Mouse (Mus musculus) bone marrow macrophage, adult 2 months (primary cell): Measurements from ENCODE around the gene Zfp988.
"Not testable (repeated sequence)": the region's sequence is repeated elsewhere in the genome, so short reads cannot be mapped to it uniquely, and the experiment has no call there.

Experiments used
- CTCF ChIP-seq: IDR thresholded peaks from 2 replicates; pipeline ENCODE4 v1.5.1; 2012; ENCODE audit warnings: low read depth, mild to moderate bottlenecking, low read length, moderate library complexity
- POLR2A ChIP-seq: IDR thresholded peaks from 2 replicates; pipeline ENCODE4 v1.6.1; 2012; ENCODE audit warnings: mild to moderate bottlenecking, low read depth, low read length, borderline replicate concordance

DNA sequence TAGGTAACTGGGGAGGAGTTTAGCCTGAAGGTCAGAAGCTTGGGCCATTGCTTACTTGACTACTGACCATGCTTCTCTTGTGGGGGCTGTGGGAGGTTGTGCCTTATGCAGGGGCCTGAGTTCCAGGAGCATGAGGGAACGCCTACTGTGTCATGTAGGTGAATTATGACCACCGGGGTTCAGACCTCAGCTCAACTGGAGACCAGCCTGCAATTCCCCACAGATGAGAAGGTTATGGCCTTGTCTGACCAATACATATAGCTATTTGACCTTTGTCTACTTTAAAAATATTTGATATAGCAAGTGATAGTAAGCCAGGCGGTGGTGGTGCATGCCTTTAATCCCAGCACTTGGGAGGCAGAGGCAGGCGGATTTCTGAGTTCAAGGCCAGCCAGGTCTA is 77.7 kb downstream of the Zfp988 start:
- not testable (repeated sequence) for TF ChIP-seq POLR2A, CTCF
